Mouse (Mus musculus) limb, embryonic 10.5 days (tissue): ENCODE data around the gene Lpar2. TPM values are rescaled to one million over a fixed set of nuclear protein-coding genes. Genes with fewer than 3 reads are reported as not detected.
A peak's percentile ranks its signal among the peaks of the same experiment; 100 is the strongest.

Source experiments
- DNase-seq: peaks from one replicate; pipeline ENCODE4 v3.0.0-alpha.2; 2017; ENCODE audit warnings: low spot score
- H3K27ac ChIP-seq: fragments of 300-500 bp; sonication (generic); 2 replicates; pipeline ENCODE4 v1.5.1; 2016; ENCODE audit warnings: mild to moderate bottlenecking
- H3K27me3 ChIP-seq: fragments of 300-500 bp; sonication (generic); 2 replicates; pipeline ENCODE4 v1.6.1; 2016; ENCODE audit warnings: low read depth, mild to moderate bottlenecking; ENCODE audit not compliant: poor library complexity, severe bottlenecking
- H3K36me3 ChIP-seq: fragments of 300-500 bp; sonication (generic); 2 replicates; pipeline ENCODE4 v1.6.1; 2016; ENCODE audit warnings: mild to moderate bottlenecking, moderate library complexity
- H3K4me1 ChIP-seq: fragments of 300-500 bp; sonication (generic); 2 replicates; pipeline ENCODE4 v1.6.1; 2016
- H3K4me3 ChIP-seq: fragments of 300-500 bp; sonication (generic); 2 replicates; pipeline ENCODE4 v1.5.1; 2016; ENCODE audit warnings: mild to moderate bottlenecking, moderate library complexity
- H3K9me3 ChIP-seq: fragments of 300-500 bp; sonication (generic); replicated peaks from 2 replicates; pipeline ENCODE4 v1.6.1; 2016; ENCODE audit warnings: mild to moderate bottlenecking
- WGBS: fragments of 180-500 bp; shearing (Covaris S2); methylation state at CpG from one replicate; pipeline ENCODE4 v1.1.7; 2016; 5-methylcytosine and 5-hydroxymethylcytosine counted together
- polyA plus RNA-seq: library from polyadenylated mRNA; unstranded; fragments of >200 nt; fragmentation: Nextera tagmentation; extraction: Ambion mirVana; gene quantifications from 2 replicates; pipeline ENCODE4 v1.2.1, GENCODE M21; 2016

Gene Lpar2
- polyA plus RNA-seq, 1 experiment from 2014 or later, result 1.6 TPM

GRCm38 (mm10) chr8:69809820-69810219, 12.4 kb upstream of the Lpar2 start:
- WGBS, result 52% methylated on average over 3 of the region's 3 CpGs
- H3K9me3 ChIP-seq, result no peaks in the 10 kb centered on the region
- no peaks in the 10 kb centered on the region for H3K27me3 ChIP-seq
- H3K4me3 ChIP-seq, result no peak overlapping the region
- H3K4me1 ChIP-seq, result peaks cover 15% of the 10 kb centered on the region
- no peak for DNase-seq
- peaks cover 75% of the 10 kb centered on the region for H3K36me3 ChIP-seq
- H3K27ac ChIP-seq, result no peak overlapping the region; the same call in 1 of the 2 replicates

GRCm38 (mm10) chr8:69814881-69815280, 7.3 kb upstream of the Lpar2 start:
- Histone ChIP-seq H3K9me3 (no peaks in the 10 kb centered on the region), H3K4me1 (peaks cover 6% of the 10 kb centered on the region; the same call in 1 of the 2 replicates), H3K27me3 (no peaks in the 10 kb centered on the region), H3K4me3 (no peak overlapping the region), H3K36me3 (peaks cover 72% of the 10 kb centered on the region), H3K27ac (no peak overlapping the region)
- DNase-seq, result no peak
- no CpG with 5 or more reads among the region's 2 CpGs for WGBS

GRCm38 (mm10) chr8:69815396-69815795, 6.8 kb upstream of the Lpar2 start:
- no peak for DNase-seq
- Histone ChIP-seq H3K36me3 (peaks cover 74% of the 10 kb centered on the region), H3K9me3 (no peaks in the 10 kb centered on the region), H3K4me1 (peaks cover 6% of the 10 kb centered on the region; the same call in 1 of the 2 replicates), H3K27me3 (no peaks in the 10 kb centered on the region), H3K27ac (no peak overlapping the region), H3K4me3 (no peak overlapping the region)
- WGBS, result 93% methylated on average over 4 of the region's 4 CpGs

- WGBS, result 79% methylated on average over 9 of the region's 9 CpGs
- Histone ChIP-seq H3K4me3 (no peak overlapping the region), H3K27ac (no peak overlapping the region), H3K36me3 (peaks cover 58% of the 10 kb centered on the region), H3K27me3 (no peaks in the 10 kb centered on the region), H3K4me1 (peaks cover 48% of the 10 kb centered on the region), H3K9me3 (no peaks in the 10 kb centered on the region)
- DNase-seq, result no peak
Observed at GRCm38 (mm10) chr8:69820466-69820865, 1.8 kb upstream of the Lpar2 start.

- no peaks in the 10 kb centered on the region for H3K9me3 ChIP-seq
- peak overlapping the region; percentile 91 for H3K27ac ChIP-seq
- peak overlapping the region; percentile 74 for H3K4me3 ChIP-seq
- no peak for DNase-seq
- 1% methylated on average over 16 of the region's 22 CpGs for WGBS
- H3K36me3 ChIP-seq, result peaks cover 58% of the 10 kb centered on the region
- no peaks in the 10 kb centered on the region for H3K27me3 ChIP-seq
- peaks cover 43% of the 10 kb centered on the region for H3K4me1 ChIP-seq
Observed at GRCm38 (mm10) chr8:69821971-69822385, 251 bp upstream of the Lpar2 start.

GRCm38 (mm10) chr8:69826371-69826770, 4.1 kb downstream of the Lpar2 start:
- Histone ChIP-seq H3K27ac (no peak overlapping the region), H3K4me3 (no peak overlapping the region), H3K27me3 (no peaks in the 10 kb centered on the region), H3K4me1 (peaks cover 35% of the 10 kb centered on the region), H3K9me3 (no peaks in the 10 kb centered on the region), H3K36me3 (peaks cover 70% of the 10 kb centered on the region)
- no peak for DNase-seq
- 97% methylated on average over 12 of the region's 12 CpGs for WGBS

- H3K9me3 ChIP-seq, result no peaks in the 10 kb centered on the region
- peak within 1 kb of the TSS; percentile 81 for H3K27ac ChIP-seq
- 0 out of 2 replicates have a peak, but pooled peaks cover 14% of the 10 kb centered on the region for H3K27me3 ChIP-seq
- H3K4me3 ChIP-seq, result peak within 1 kb of the TSS; percentile 69
- H3K36me3 ChIP-seq, result peaks cover 31% of the 10 kb centered on the region
- WGBS, result under 1% methylated on average over 38 of the region's 38 CpGs
- peaks cover 15% of the 10 kb centered on the region for H3K4me1 ChIP-seq
- peak; percentile 93 for DNase-seq
Observed at GRCm38 (mm10) chr8:69832298-69832853, 10.1 kb downstream of the Lpar2 start, which contains the start of gene Pbx4. Gene Pbx4, plus strand, starts transcription at chr8:69832491.

- no peak overlapping the region for H3K27ac ChIP-seq
- H3K9me3 ChIP-seq, result no peaks in the 10 kb centered on the region
- no peak for DNase-seq
- no peak overlapping the region for H3K4me3 ChIP-seq
- 77% methylated on average over 8 of the region's 8 CpGs for WGBS
- peaks cover 8% of the 10 kb centered on the region for H3K4me1 ChIP-seq
- 0 out of 2 replicates have a peak, but pooled peaks cover 14% of the 10 kb centered on the region for H3K27me3 ChIP-seq
- peaks cover 3% of the 10 kb centered on the region; the same call in 1 of the 2 replicates for H3K36me3 ChIP-seq
Observed at GRCm38 (mm10) chr8:69837057-69837682, 14.9 kb downstream of the Lpar2 start.

GRCm38 (mm10) chr8:69847167-69848065, 25.2 kb downstream of the Lpar2 start:
- Histone ChIP-seq H3K36me3 (no peaks in the 10 kb centered on the region), H3K4me3 (no peak overlapping the region), H3K27me3 (no peaks in the 10 kb centered on the region), H3K4me1 (no peaks in the 10 kb centered on the region), H3K9me3 (no peaks in the 10 kb centered on the region), H3K27ac (no peak overlapping the region)
- 68% methylated on average over 3 of the region's 3 CpGs for WGBS
- DNase-seq, result no peak

GRCm38 (mm10) chr8:69848951-69849350, 26.7 kb downstream of the Lpar2 start:
- DNase-seq, result no peak
- 86% methylated on average over 8 of the region's 8 CpGs for WGBS
- no peak overlapping the region for H3K27ac ChIP-seq
- no peaks in the 10 kb centered on the region for H3K36me3 ChIP-seq
- no peaks in the 10 kb centered on the region for H3K4me1 ChIP-seq
- H3K4me3 ChIP-seq, result no peak overlapping the region
- H3K27me3 ChIP-seq, result no peaks in the 10 kb centered on the region
- H3K9me3 ChIP-seq, result no peaks in the 10 kb centered on the region

- no peak overlapping the region for H3K27ac ChIP-seq
- no peaks in the 10 kb centered on the region for H3K27me3 ChIP-seq
- no peak for DNase-seq
- H3K4me3 ChIP-seq, result no peak overlapping the region
- H3K9me3 ChIP-seq, result no peaks in the 10 kb centered on the region
- H3K4me1 ChIP-seq, result no peaks in the 10 kb centered on the region
- H3K36me3 ChIP-seq, result no peaks in the 10 kb centered on the region
- 54% methylated on average over 3 of the region's 3 CpGs for WGBS
Observed at GRCm38 (mm10) chr8:69849899-69850298, 27.7 kb downstream of the Lpar2 start.

- Histone ChIP-seq H3K27ac (no peak overlapping the region), H3K9me3 (no peaks in the 10 kb centered on the region)
Observed at GRCm38 (mm10) chr8:69850926-69851506, 28.8 kb downstream of the Lpar2 start.

More at GRCm38 (mm10) chr8:69850926-69851506, 28.8 kb downstream of the Lpar2 start:
- 79% methylated on average over 7 of the region's 7 CpGs for WGBS
- Histone ChIP-seq H3K27me3 (no peaks in the 10 kb centered on the region), H3K36me3 (no peaks in the 10 kb centered on the region), H3K4me3 (no peak overlapping the region), H3K4me1 (no peaks in the 10 kb centered on the region)
- no peak for DNase-seq
